Mouse (Mus musculus): ENCODE measurements around the gene Olfr658. TPM values are rescaled to one million over a fixed set of nuclear protein-coding genes. Genes with fewer than 3 reads are reported as not detected.

Gene Olfr658
- not detected for total RNA-seq (2023)

DNA sequence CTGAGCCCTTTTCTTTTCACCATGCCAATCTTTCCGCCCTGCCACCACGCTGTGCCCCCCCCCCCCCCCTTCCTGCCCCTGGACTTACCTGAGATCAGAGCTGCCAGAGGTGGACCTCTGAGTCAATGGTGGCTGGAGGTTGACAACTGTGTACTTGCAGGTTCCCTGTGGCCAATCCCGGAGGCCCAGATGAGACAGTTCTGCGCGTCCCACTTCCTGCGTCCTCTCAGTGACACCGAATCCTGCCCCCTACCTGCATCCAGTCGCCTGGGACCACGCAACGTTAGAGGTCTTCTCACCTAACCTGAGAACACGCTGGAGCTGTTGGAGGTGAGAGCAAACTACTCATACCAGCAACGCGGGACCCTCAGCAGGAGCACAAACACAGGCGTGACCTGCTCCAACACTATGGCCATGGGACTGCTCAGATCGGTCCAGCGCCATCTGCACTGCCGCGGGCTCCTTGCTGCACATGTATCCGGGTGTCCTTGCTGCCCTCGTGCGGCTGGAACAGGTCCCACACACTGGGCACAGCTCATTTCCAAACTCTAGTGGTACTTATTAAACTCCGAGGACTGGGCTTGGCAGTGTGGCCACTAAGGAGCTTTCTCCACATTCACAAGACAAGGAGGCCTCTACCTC lies at the start of gene Olfr658:
Gene Olfr658, minus strand, starts transcription at position 465 of the 642 bp plus-strand sequence.

DNA sequence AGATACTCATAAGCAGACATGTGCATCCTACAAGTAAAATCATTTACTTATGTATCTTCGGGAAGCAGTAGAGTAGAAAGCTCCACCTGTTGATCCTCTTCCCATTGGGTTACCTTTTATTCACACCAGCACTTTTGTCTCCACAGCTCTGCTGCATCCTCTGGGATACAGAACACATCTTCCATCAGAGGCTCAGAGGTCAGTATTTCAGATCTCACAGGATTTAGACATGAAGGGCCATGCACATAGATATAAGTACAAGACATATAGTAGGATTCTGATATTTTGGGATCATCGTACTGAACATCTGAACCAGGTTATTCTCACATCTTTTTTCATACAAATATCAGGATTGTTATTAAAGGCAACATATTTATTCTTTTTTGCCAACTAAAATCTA lies 39.1 kb upstream of the Olfr658 start, which contains the start of gene Olfr661:
Gene Olfr661, plus strand, starts transcription at position 301 of the 400 bp plus-strand sequence.

DNA sequence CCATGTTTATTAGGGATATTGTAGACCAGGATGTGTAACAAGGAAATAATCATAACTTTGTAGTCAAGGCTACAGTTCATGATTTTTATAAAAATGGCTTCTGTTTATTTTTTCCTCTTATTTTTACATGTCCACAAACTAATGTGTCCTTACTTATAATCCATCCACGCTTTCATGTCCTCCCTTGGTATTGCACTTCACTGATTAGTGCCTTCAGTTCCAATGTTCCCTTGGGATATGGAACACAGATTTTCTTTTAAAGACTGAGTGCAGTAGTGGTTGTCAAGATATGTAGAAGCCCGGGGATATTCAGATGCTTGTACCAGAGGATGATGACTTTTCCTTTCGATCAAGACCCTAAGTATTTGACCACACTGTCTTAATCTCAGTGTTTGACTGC lies 19.3 kb upstream of the Olfr658 start, which contains the start of gene Olfr659:
Gene Olfr659, plus strand, starts transcription at position 301 of the 400 bp plus-strand sequence.

DNA sequence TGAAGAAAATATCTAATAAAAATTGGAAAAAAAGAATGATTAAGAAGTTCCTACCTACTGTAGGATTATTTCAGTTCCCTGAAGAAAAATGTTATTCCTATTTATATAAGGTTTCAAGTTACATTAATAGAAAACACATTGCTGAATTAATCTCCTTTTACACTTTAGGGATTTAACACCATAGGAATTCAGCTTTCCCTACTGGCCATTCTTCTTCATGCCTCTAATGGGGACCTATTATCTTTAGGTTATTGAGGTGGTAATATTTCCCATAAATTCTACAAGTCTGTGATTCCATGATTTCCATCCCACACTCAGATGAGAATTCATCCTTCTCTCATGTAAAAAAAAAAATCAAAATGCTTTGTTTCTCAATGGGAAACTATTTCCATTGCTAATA lies 22.6 kb downstream of the Olfr658 start, which contains the start of gene Olfr657:
Gene Olfr657, plus strand, starts transcription at position 301 of the 400 bp plus-strand sequence.

GRCm38 (mm10) chr7:104613655-104614054 lies 33.5 kb downstream of the Olfr658 start, which contains the start of gene Olfr656:
Gene Olfr656 (plus strand): TSS chr7:104613955.

DNA sequence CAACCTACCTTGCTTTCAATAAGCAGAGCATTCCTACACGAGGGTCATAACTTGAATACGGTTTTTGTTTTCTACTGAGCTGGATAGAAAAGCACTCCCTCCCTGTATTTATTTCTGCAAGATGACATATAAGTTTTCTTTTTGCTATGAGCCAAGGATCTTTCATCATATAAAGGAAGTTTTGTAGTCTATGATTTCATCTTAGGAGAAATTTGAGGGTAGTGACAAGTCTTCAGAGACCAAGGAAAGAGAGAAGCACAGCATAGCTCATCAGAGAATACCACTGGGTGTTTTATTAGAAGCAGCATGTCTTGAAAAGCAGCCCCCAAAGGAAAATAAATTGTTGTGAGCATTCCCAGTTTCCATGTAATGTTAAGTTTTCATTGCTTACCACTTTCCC lies 45.4 kb downstream of the Olfr658 start, which contains the start of gene Olfr655:
Gene Olfr655, minus strand, starts transcription at position 101 of the 400 bp plus-strand sequence.

Other genes starting within 250 kb of the Olfr658 start
- gene Trim30c, start 246.5 kb downstream of the Olfr658 start, total RNA-seq (2023): 1 to 10 TPM; 4.3 to 7.5 TPM
- 10 to 100 TPM; 71.1 to 87.8 TPM for gene Trim30a, start 182.1 kb downstream of the Olfr658 start, total RNA-seq (2023)
- 10 to 100 TPM; 23.5 to 33.3 TPM for gene Trim30d, start 139.5 kb downstream of the Olfr658 start, total RNA-seq (2023)
- gene Olfr651, start 97.2 kb downstream of the Olfr658 start, total RNA-seq (2023): not detected
- not detected for gene Olfr652, start 86.4 kb downstream of the Olfr658 start, total RNA-seq (2023)
- gene Olfr653, start 70.0 kb downstream of the Olfr658 start, total RNA-seq (2023): not detected
- not detected for gene Olfr654, start 60.3 kb downstream of the Olfr658 start, total RNA-seq (2023)
- gene Olfr655, start 45.5 kb downstream of the Olfr658 start, total RNA-seq (2023): not detected
- gene Olfr656, start 33.4 kb downstream of the Olfr658 start, total RNA-seq (2023): not detected
- gene Olfr657, start 22.5 kb downstream of the Olfr658 start, total RNA-seq (2023): not detected
- not detected for gene Olfr659, start 19.4 kb upstream of the Olfr658 start, total RNA-seq (2023)
- not detected for gene Olfr661, start 39.2 kb upstream of the Olfr658 start, total RNA-seq (2023)
- gene Usp17le, start 130.2 kb upstream of the Olfr658 start, total RNA-seq (2023): not detected
- not detected for gene Usp17lb, start 195.3 kb upstream of the Olfr658 start, total RNA-seq (2023)
- gene Usp17la, start 209.7 kb upstream of the Olfr658 start, total RNA-seq (2023): not detected
- gene Olfr665, start 230.7 kb upstream of the Olfr658 start, total RNA-seq (2023): not detected
- not detected for gene Olfr666, start 248.6 kb upstream of the Olfr658 start, total RNA-seq (2023)